Mouse (Mus musculus): Measurements from ENCODE around the gene Stx12.

The Stx12 gene

GRCm38 (mm10) chr4:132863012-132863411, 21.3 kb downstream of the Stx12 start:
- no peak for DNase-seq

- no peak for DNase-seq
Observed at GRCm38 (mm10) chr4:132860880-132861279, 23.4 kb downstream of the Stx12 start.

DNA sequence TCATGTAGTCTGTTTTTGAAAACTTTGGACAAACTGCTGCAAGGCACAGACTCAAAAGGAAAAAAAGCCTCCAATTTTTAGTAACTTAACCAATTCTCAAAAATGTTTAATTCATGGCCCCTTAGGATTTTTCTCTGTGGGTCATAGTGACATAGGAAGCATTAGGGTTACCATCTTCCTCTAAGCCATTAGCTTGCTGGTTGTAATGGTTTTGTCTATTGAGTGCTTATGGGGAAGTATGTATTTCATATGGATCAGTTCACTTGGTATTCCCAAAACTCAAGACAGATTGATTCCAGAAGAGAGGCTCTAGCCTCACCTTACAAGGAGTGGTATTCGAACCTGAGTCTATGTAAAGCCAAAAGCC, 40.6 kb downstream of the Stx12 start:
- DNase-seq, result no peak

GRCm38 (mm10) chr4:132842970-132843704, 41.2 kb downstream of the Stx12 start, which contains the start of gene Ppp1r8:
Ppp1r8 (minus strand) TSS chr4:132843169.
- peak; percentile 98 for DNase-seq

GRCm38 (mm10) chr4:132842281-132842906, 41.9 kb downstream of the Stx12 start:
- peak; percentile 20 for DNase-seq

DNA sequence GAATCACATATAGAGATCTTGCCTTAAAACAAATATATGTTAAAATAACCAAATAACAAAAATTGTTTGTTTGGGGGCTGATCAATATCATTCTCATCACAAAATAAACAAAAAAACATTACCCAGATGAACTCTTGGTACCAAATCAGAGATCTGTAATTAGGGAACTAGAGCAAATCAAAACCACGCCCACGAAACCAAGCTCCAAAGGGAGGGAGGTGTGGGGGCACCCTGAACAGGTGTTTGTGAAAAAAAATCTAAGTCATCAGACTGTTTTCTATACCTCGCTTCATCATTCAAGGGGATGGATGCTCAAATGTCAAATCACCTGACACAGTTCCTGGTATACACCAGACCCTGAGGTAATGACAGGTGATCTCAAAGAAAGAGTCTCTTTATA, 42.8 kb downstream of the Stx12 start:
- DNase-seq, result no peak

- DNase-seq, result peak; percentile 60
Observed at GRCm38 (mm10) chr4:132823614-132824366, 60.5 kb downstream of the Stx12 start.

- DNase-seq, result no peak
Observed at GRCm38 (mm10) chr4:132818442-132818841, 65.9 kb downstream of the Stx12 start.

GRCm38 (mm10) chr4:132816855-132817254, 67.5 kb downstream of the Stx12 start:
- no peak for DNase-seq

- no peak for DNase-seq
Observed at GRCm38 (mm10) chr4:132816404-132816803, 67.9 kb downstream of the Stx12 start.

- no peak for DNase-seq
Observed at GRCm38 (mm10) chr4:132809621-132810020, 74.7 kb downstream of the Stx12 start.

DNA sequence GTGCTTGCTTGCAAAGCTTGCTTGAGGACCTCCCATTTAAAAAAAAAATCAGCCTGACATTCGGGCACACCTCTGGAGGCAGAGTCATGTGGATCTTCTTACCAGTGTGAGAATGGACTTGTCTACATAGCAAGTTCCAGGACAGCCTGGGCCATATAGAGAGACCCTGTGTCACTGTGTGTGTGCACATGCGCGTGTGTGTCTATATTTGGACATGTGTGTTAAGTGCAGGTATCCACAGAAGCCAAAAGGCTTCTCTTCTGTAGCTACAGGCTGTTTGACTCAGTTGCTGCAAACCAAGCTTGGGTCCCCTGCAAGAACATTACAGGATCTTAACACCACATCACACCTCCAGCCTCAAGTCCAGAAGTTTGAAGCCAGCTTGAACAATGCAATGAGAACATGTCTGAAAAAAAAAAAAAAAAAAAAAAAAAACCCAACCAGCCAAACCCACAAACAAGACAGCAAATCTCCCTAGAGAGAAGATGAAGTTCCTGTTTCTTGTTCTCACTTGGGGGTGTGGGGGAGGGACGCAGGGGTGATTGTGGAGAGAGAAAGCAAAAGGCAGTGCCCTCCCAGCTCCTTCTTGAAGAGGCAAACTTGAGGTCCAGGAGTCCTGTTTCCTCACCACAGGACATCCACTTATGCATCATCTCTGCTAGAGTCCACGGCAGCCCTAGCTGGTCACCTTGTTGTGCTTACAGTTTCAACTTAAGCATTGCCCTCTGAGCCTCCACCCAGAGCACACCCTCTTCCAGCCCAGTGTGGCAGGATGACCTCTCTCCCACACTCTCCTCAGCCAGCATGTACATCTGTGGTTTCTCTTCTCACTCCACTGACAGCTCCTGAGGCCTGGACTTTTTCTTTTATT, 76.3 kb downstream of the Stx12 start:
- no peak for DNase-seq

DNA sequence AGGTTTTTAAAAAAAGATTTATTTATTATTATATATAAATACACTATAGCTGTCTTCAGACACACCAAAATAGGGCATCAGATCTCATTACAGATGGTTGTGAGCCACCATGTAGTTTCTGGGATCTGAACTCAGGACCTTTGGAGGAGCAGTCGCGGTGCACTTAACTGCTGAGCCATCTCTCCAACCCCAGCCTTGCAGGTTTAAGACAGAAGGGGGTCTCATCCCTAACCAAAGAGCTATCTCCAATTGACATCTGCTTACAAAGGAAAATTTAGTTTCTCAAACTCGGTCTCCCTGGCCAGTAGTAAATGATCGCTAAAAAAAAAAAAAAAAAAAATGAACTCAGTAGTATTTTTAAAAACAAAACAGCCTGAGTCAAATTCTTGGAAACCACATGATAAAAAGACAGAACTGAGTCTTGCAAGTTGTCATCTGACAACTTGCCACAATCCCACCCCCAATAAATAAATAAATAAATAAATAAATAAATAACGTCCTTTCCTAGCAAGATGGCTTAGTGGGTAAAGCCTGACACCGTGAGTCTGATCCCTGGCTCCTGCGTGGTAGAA, 77.6 kb downstream of the Stx12 start:
- DNase-seq, result no peak

DNA sequence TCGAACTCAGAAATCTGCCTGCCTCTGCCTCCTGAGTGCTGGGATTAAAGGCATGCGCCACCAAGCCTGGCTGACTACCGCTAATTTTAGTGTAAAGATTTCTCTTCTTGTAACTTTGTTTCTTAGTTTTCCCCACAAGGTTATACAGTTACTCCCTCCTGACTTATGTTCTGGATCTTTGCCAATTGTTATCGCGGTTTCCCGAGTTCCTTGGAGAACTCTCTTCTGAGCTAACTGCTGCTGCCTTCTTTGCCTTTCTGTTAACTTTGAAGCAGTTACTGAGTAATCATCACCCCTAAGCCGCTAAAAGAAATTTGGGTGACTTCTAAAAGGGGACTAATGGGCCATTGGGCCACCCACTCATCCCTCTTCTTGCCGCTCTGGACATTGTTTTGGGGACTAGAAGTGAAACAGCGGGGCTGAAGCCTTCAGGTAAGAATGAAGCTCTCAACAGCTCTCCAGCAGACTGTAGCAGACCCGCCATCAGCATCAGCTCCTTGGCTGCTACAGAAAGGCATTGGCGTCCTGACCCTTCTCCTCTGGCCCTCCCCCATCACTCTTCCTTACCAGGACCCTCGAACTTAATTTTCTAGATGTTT, 78.6 kb downstream of the Stx12 start:
- DNase-seq, result no peak

- no peak for DNase-seq
Observed at GRCm38 (mm10) chr4:132805146-132805545, 79.2 kb downstream of the Stx12 start.

DNA sequence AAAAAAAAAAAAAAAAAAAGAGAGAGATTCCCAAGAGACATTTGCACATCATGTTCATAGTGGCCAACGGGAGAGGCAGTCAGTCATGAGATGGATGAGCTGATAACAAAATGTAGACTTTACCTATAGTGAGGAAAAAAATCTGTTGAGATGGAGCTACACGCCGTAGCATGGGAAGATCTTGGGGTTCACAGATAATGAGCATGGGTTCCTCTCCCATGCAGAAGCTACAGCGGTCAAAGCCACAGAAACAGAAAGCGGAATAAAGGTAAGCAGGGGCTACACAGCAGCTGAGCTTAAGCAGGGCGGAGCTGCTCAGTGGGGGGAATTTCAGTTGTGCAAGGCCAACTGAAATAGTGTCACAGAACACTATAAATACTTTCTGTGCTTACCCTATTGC, 80.0 kb downstream of the Stx12 start:
- DNase-seq, result no peak

- no peak for DNase-seq
Observed at GRCm38 (mm10) chr4:132803876-132804275, 80.4 kb downstream of the Stx12 start.
